Mouse (Mus musculus) stomach, embryonic 16.5 days (tissue): Measurements from ENCODE around the gene Ms4a10. TPM values are rescaled to one million over a fixed set of nuclear protein-coding genes. Genes with fewer than 3 reads are reported as not detected.

Source experiments
- ATAC-seq: fragments of 200-750 bp; cut with Nextera tagmentation; 2 replicates; pipeline ENCODE4 v1.8.0; 2017; ENCODE audit warnings: moderate number of reproducible peaks, moderate TSS enrichment; ENCODE audit not compliant: insufficient read depth, low FRiP score
- H3K27ac ChIP-seq: fragments of 300-500 bp; sonication (generic); 2 replicates; pipeline ENCODE4 v1.5.1; 2014; ENCODE audit warnings: low read length
- H3K27me3 ChIP-seq: fragments of 300-500 bp; sonication (generic); 2 replicates; pipeline ENCODE4 v1.6.1; 2014; ENCODE audit warnings: low read length, control low read depth, mixed read lengths; ENCODE audit not compliant: control insufficient read depth, insufficient read depth
- H3K36me3 ChIP-seq: fragments of 300-500 bp; sonication (generic); 2 replicates; pipeline ENCODE4 v1.6.1; 2014; ENCODE audit warnings: low read length; ENCODE audit not compliant: control insufficient read depth, insufficient read depth
- H3K4me1 ChIP-seq: fragments of 300-500 bp; sonication (generic); 2 replicates; pipeline ENCODE4 v1.6.1; 2014; ENCODE audit warnings: low read length, control low read depth, mixed read lengths; ENCODE audit not compliant: control insufficient read depth, insufficient read depth
- H3K4me2 ChIP-seq: fragments of 300-500 bp; sonication (generic); 2 replicates; pipeline ENCODE4 v1.6.1; 2014; ENCODE audit warnings: low read depth, low read length, mixed read lengths
- H3K4me3 ChIP-seq: fragments of 300-500 bp; sonication (generic); replicated peaks from 2 replicates; pipeline ENCODE4 v1.5.1; 2014; ENCODE audit warnings: mild to moderate bottlenecking, low read length
- H3K9ac ChIP-seq: fragments of 300-500 bp; sonication (generic); 2 replicates; pipeline ENCODE4 v1.6.1; 2014; ENCODE audit warnings: low read length
- H3K9me3 ChIP-seq: fragments of 300-500 bp; sonication (generic); replicated peaks from 2 replicates; pipeline ENCODE4 v1.6.1; 2016; ENCODE audit warnings: low read length, control low read depth; ENCODE audit not compliant: control insufficient read depth
- WGBS: fragments of 180-500 bp; shearing (Covaris S2); extraction: QIAGEN DNeasy Blood & Tissue Kit; methylation state at CpG from one replicate; pipeline ENCODE4 v1.1.7; 2014; 5-methylcytosine and 5-hydroxymethylcytosine counted together
- polyA plus RNA-seq: library from polyadenylated mRNA; unstranded; fragments of >200 nt; fragmentation: Nextera tagmentation; extraction: Ambion mirVana; gene quantifications from 2 replicates; pipeline ENCODE4 v1.2.1, GENCODE M21; 2015

The Ms4a10 gene
- polyA plus RNA-seq, result 8.0 and 11.3 TPM in 2 replicates

DNA sequence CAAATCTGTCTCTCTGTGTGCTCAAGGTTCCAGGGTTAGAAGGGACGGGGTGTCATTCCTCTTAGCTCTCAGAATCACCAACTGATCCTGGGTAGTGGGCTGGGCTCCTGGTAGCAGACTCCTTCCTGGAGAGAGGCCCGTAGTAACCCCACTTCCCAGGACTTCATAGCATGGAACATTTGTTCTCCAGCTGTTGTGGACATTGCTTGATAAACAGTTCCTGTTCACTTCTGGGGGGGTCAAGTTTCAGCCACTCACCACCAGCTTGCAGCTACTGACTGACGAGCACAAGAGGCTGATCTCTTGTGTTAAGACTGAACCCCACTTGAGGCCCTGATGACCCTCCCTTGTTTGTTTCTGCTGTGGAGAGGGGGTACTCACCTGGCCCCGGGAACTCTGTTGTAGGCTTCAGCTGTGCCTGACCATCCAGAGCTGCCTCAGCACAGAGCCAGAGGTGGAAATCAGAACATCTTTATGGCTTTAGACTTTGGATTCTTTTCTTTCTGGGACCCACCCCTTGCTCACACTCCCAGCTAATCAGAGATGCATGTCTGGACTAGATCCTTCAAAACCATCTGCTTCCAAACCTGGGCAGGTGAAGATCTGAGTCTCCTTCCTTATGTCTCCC, at the start of gene Ms4a10:
Gene Ms4a10 (minus strand): TSS at position 433 of the 628 bp plus-strand sequence.
- ATAC-seq, result peak; percentile 63; the same call in 1 of the 2 replicates
- H3K4me1 ChIP-seq, result peaks cover 20% of the 10 kb centered on the region
- no peaks in the 10 kb centered on the region for H3K27me3 ChIP-seq
- H3K4me3 ChIP-seq, result no peak within 1 kb of the TSS
- H3K4me2 ChIP-seq, result no peak within 1 kb of the TSS
- H3K9me3 ChIP-seq, result no peaks in the 10 kb centered on the region
- 0 out of 2 replicates have a peak within 1 kb of the TSS, but pooled peaks have one; percentile 18 for H3K9ac ChIP-seq
- 21% methylated on average over 4 of the region's 4 CpGs for WGBS
- H3K27ac ChIP-seq, result peak within 1 kb of the TSS; percentile 78
- H3K36me3 ChIP-seq, result no peaks in the 10 kb centered on the region

DNA sequence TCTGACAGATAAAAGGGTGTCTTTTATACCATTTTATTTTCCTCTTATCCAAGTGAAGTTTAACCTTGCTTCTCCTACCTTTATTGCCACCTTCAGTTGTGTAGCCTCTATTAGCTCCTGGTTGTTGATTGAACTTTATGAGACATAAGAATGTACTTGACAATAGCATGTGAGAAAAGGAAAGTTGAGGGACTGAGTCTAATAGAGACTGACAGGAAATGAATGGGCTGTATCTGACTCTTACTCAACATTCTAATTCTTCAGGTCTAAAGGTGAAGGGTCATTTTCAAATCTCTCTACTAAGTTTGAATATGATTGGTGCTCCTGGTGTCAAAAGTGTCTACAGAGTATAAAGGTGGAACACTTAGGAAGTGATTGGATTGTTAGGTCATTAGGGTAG, 47.9 kb upstream of the Ms4a10 start:
- Histone ChIP-seq H3K27ac (no peak overlapping the region), H3K9me3 (no peaks in the 10 kb centered on the region), H3K4me2 (no peak overlapping the region), H3K36me3 (no peaks in the 10 kb centered on the region), H3K4me1 (no peaks in the 10 kb centered on the region), H3K27me3 (no peaks in the 10 kb centered on the region), H3K4me3 (no peak overlapping the region), H3K9ac (no peak overlapping the region)
- ATAC-seq, result no peak

DNA sequence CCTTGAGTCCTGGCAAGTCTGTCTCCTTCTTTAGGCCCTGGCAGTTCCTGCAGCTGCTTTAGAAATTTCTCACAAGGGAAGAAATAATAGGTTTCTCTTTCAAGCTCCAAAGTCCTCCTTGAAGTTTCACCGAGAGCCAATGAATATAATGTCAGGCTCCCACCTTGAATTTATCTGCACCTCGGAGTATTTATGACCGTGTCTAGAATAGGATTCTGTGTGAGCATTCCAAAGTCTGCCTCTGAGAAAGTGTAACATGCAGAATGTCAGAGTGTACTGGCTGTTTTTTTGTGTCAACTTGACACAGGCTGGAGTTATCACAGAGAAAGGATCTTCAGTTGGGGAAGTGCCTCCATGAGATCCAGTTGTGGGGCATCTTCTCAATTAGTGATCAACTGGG, 43.4 kb upstream of the Ms4a10 start, which contains the start of gene Ms4a18:
Gene Ms4a18 (minus strand): TSS at position 141 of the 400 bp plus-strand sequence.
- Histone ChIP-seq H3K9me3 (no peaks in the 10 kb centered on the region), H3K4me2 (no peak within 1 kb of the TSS), H3K4me3 (no peak within 1 kb of the TSS), H3K27me3 (no peaks in the 10 kb centered on the region), H3K4me1 (no peaks in the 10 kb centered on the region), H3K9ac (no peak within 1 kb of the TSS), H3K27ac (peak within 1 kb of the TSS; percentile 27; the same call in 1 of the 2 replicates), H3K36me3 (no peaks in the 10 kb centered on the region)
- no peak for ATAC-seq
- 75% methylated on average over 3 of the region's 3 CpGs for WGBS

DNA sequence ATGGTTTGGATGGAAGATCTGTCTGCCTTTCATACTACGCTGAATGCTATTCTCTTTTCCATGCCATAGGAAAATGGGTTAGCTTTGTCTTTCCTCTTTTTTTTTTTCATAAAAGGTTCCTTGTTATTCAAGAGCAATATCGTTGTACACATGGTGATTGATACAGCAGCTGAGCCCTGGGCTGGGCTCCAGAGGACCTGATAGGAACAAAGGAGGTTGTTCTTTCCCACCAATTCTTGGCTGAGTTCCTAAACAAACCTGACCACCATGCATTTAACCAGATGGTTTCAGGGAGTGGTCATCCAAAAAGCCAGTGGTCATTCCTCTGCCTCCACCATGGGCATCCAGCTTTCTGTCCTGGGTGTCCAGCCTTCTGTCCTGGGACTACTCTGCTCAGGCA, 42.8 kb upstream of the Ms4a10 start:
- WGBS, result 67% methylated on average over 2 of the region's 2 CpGs
- no peak overlapping the region for H3K9ac ChIP-seq
- H3K4me3 ChIP-seq, result no peak overlapping the region
- peak overlapping the region; percentile 27; the same call in 1 of the 2 replicates for H3K27ac ChIP-seq
- H3K4me1 ChIP-seq, result no peaks in the 10 kb centered on the region
- ATAC-seq, result no peak
- no peak overlapping the region for H3K4me2 ChIP-seq
- no peaks in the 10 kb centered on the region for H3K36me3 ChIP-seq
- no peaks in the 10 kb centered on the region for H3K9me3 ChIP-seq
- no peaks in the 10 kb centered on the region for H3K27me3 ChIP-seq

- Histone ChIP-seq H3K4me3 (no peak overlapping the region), H3K4me2 (no peak overlapping the region), H3K4me1 (no peaks in the 10 kb centered on the region), H3K27me3 (no peaks in the 10 kb centered on the region), H3K36me3 (no peaks in the 10 kb centered on the region), H3K9me3 (no peaks in the 10 kb centered on the region), H3K9ac (no peak overlapping the region), H3K27ac (no peak overlapping the region)
- WGBS, result 61% methylated on average over 1 of the region's 1 CpGs
- no peak for ATAC-seq
Measured at GRCm38 (mm10) chr19:11015998-11016397, 41.5 kb upstream of the Ms4a10 start.

DNA sequence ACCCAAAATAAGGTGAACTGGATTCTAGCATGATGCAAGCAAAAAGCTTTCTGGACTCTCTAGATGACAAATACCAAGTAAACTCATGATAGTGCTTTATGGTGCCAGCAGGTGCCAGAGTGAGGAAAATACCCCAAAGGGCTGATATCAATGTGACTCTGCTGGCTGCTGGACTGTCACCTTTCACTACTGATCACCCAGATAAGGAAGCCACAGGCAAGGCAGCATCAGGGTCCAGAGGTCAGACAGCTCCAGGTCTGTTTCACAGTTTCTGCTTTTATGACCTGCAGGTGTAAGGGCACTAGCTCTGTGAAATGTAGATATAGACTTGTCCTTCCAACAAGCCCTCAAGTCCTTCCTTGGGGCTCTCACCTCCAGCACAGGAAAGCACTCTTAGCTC, 41.0 kb upstream of the Ms4a10 start:
- H3K9me3 ChIP-seq, result no peaks in the 10 kb centered on the region
- no peaks in the 10 kb centered on the region for H3K4me1 ChIP-seq
- no peak overlapping the region for H3K4me3 ChIP-seq
- ATAC-seq, result no peak
- no peak overlapping the region for H3K9ac ChIP-seq
- no peaks in the 10 kb centered on the region for H3K27me3 ChIP-seq
- no peak overlapping the region for H3K27ac ChIP-seq
- no peak overlapping the region for H3K4me2 ChIP-seq
- H3K36me3 ChIP-seq, result no peaks in the 10 kb centered on the region

GRCm38 (mm10) chr19:10993150-10993549, 18.7 kb upstream of the Ms4a10 start, which contains the start of gene Ms4a15:
Ms4a15 (minus strand) TSS chr19:10993250.
- H3K9me3 ChIP-seq, result no peaks in the 10 kb centered on the region
- no peak within 1 kb of the TSS for H3K4me2 ChIP-seq
- H3K4me3 ChIP-seq, result no peak within 1 kb of the TSS
- no peaks in the 10 kb centered on the region for H3K27me3 ChIP-seq
- no peak within 1 kb of the TSS for H3K9ac ChIP-seq
- no peak for ATAC-seq
- no peak within 1 kb of the TSS for H3K27ac ChIP-seq
- H3K4me1 ChIP-seq, result no peaks in the 10 kb centered on the region
- WGBS, result 79% methylated on average over 7 of the region's 7 CpGs
- no peaks in the 10 kb centered on the region for H3K36me3 ChIP-seq

GRCm38 (mm10) chr19:10991911-10992310, 17.4 kb upstream of the Ms4a10 start:
- no peak overlapping the region for H3K4me3 ChIP-seq
- no peaks in the 10 kb centered on the region for H3K27me3 ChIP-seq
- no peaks in the 10 kb centered on the region for H3K36me3 ChIP-seq
- no peak overlapping the region for H3K4me2 ChIP-seq
- ATAC-seq, result no peak; the same call in 1 of the 2 replicates
- no peaks in the 10 kb centered on the region for H3K4me1 ChIP-seq
- H3K9ac ChIP-seq, result no peak overlapping the region
- H3K9me3 ChIP-seq, result no peaks in the 10 kb centered on the region
- no peak overlapping the region for H3K27ac ChIP-seq

DNA sequence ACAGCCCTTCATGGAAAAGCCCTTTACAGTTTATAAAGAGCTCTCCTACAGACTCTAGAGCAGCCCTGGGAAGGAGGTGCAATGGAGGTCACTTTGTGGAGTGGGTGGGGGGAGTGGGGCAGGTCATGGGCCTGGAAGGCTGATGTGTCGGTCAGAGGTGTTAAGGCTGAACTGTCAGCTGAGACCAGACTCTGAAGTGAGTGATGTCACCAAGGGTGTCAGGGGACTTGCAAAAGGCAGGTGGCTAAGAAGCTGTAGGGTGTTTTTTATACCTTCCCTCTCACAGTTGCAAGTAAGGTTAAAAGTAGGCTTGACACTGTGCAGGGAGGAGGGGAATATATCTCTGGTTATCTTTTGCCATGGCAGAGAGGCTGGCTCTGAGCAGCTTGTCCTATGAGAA, 16.3 kb upstream of the Ms4a10 start:
- 29% methylated on average over 1 of the region's 1 CpGs for WGBS
- H3K27ac ChIP-seq, result no peak overlapping the region
- no peaks in the 10 kb centered on the region for H3K9me3 ChIP-seq

More for the DNA sequence above, 16.3 kb upstream of the Ms4a10 start:
- Histone ChIP-seq H3K4me2 (no peak overlapping the region), H3K36me3 (no peaks in the 10 kb centered on the region), H3K27me3 (no peaks in the 10 kb centered on the region), H3K4me1 (no peaks in the 10 kb centered on the region), H3K4me3 (no peak overlapping the region), H3K9ac (no peak overlapping the region)
- ATAC-seq, result no peak
